Mouse (Mus musculus) layer of hippocampus, adult 2 months (tissue): ENCODE data around the gene Defa30. TPM values are rescaled to one million over a fixed set of nuclear protein-coding genes. Genes with fewer than 3 reads are reported as not detected.
"Not testable (repeated sequence)": the region's sequence is repeated elsewhere in the genome, so short reads cannot be mapped to it uniquely, and the experiment has no call there.

ENCODE experiments used
- DNase-seq, 2 experiments: peaks; one replicate each; pipeline ENCODE4 v3.0.0; 2022; ENCODE audit warnings: low spot score in 2 of 2
- H3K27ac ChIP-seq: fragments of 200-600 bp; 2 replicates; pipeline ENCODE4 v1.8.1; 2022
- H3K4me3 ChIP-seq: fragments of 200-600 bp; 2 replicates; pipeline ENCODE4 v1.8.1; 2022; ENCODE audit warnings: mild to moderate bottlenecking
- CTCF ChIP-seq: fragments of 200-600 bp; conservative IDR thresholded peaks from 2 replicates; pipeline ENCODE4 v1.8.1; 2022; ENCODE audit warnings: antibody characterized with exemption, mild to moderate bottlenecking, moderate library complexity
- long read RNA-seq, 2 experiments: library from polyadenylated mRNA; stranded (forward); transcript quantifications; one replicate each; pipeline ENCODE4 v2.0.0; 2021; ENCODE audit warnings: borderline mapping rate in 2 of 2
- total RNA-seq, 2 experiments: library from RNA; stranded (reverse); gene quantifications; 2 replicates each; pipeline ENCODE4 v1.2.3; 2021

The Defa30 gene
- not detected for total RNA-seq
- long read RNA-seq, experiment 1: 0 reads
- long read RNA-seq, experiment 2: 0 reads

DNA sequence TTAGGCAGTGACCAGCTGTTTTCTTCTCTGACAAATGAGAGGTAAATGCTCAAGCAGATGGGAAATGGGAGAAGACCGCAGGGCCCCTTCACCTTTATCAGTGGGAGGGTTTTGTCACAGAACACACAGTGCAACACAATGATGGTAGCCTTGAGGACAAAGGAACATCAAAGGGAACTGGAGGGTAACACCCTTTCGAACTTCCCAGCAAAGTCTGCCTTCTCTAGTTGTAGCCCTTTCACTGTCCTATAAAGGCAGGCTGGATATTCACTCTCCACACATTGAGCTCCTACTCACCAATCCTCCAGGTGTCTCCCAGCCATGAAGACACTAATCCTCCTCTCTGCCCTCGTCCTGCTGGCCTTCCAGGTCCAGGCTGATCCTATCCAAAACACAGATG lies at the start of gene Defa30:
TSS of gene Defa30 (plus strand) at position 301 of the 400 bp plus-strand sequence.
- not testable (repeated sequence) for H3K27ac ChIP-seq, H3K4me3 ChIP-seq, DNase-seq

DNA sequence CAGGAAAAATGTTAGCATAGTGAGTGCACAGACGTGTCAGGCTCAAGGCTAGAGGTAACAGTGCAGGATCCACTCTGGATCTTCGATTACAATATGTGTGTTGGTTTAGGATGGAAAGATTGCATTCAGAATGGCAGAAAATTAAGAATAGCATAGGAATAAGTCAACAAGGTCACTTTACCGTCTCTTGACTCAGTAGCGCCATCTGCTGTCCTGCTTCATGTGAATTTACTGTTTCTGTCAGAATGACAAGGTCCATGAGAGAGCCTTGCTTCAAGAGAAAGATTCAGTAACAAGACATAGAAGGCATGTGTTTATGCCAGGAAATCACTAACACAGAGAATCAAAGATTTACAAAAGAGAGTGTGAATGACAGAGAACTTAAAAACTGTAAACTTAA lies 41.3 kb upstream of the Defa30 start:
- H3K4me3 ChIP-seq: no peak overlapping the region
- DNase-seq: no peak
- no peak overlapping the region for H3K27ac ChIP-seq
- TF ChIP-seq CTCF: no peak

DNA sequence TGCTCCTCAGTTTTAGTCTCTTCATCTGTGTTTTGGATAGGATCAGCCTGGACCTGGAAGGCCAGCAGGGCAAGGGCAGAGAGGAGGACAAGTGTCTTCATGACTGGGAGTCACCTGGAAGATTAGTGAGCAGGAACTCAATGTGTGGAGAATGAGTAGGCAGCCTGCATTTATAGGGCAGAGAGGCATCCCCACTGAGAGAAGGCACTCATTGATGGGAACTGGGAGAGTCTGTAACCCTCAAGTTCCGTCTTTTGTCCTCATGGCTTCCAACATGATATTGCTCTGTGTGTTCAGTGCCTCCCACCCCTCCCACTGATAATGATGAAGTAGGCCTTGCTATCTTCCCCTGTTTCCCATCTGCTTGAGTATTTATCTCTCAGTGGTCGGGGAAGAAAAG lies 38.5 kb upstream of the Defa30 start, which contains the start of gene Gm14851:
TSS of gene Gm14851 (minus strand) at position 101 of the 400 bp plus-strand sequence.
- not testable (repeated sequence) for H3K4me3 ChIP-seq, DNase-seq, H3K27ac ChIP-seq

DNA sequence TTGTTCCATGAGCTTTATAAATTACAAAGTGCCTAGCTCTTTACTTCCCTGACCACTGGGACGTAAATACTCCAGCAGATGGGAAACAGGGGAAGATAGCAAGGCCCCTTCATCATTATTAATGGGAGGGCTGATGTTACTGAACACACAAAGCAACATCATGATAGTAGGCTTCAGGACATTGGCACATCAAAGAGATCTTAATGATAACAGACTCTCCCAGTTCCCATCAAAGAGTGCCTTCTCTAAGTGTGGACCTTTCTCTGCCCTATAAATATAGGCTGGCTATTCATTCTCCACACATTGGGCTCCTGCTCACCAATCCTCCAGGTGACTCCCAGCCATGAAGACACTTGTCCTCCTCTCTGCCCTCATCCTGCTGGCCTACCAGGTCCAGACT lies 27.5 kb downstream of the Defa30 start, which contains the start of gene Defa22:
TSS of gene Defa22 (plus strand) at position 301 of the 400 bp plus-strand sequence.
- H3K27ac ChIP-seq, H3K4me3 ChIP-seq, DNase-seq: not testable (repeated sequence)

Other genes with a start within 250 kb of the Defa30 start
- not detected for gene Defb33, start 242.0 kb upstream of the Defa30 start, total RNA-seq
- gene Gm15056, start 232.0 kb upstream of the Defa30 start, total RNA-seq: not detected
- gene Gm6040, start 212.6 kb upstream of the Defa30 start, total RNA-seq: not detected
- not detected for gene AY761185, start 189.9 kb upstream of the Defa30 start, total RNA-seq
- gene Defa21, start 109.1 kb upstream of the Defa30 start, total RNA-seq: not detected
- gene Defa23, start 79.6 kb upstream of the Defa30 start, total RNA-seq: not detected
- not detected for gene Defa35, start 69.6 kb upstream of the Defa30 start, total RNA-seq
- gene Defa25, start 50.2 kb upstream of the Defa30 start, total RNA-seq: not detected
- gene Gm14851, start 38.6 kb upstream of the Defa30 start, total RNA-seq: not detected
- gene Defa22, start 27.6 kb downstream of the Defa30 start, total RNA-seq: not detected
- not detected for gene Defa31, start 57.0 kb downstream of the Defa30 start, total RNA-seq
- gene Gm15293, start 66.9 kb downstream of the Defa30 start, total RNA-seq: not detected
- not detected for gene Gm15292, start 115.1 kb downstream of the Defa30 start, total RNA-seq
- gene Defa27, start 180.9 kb downstream of the Defa30 start, total RNA-seq: not detected
- not detected for gene Defa29, start 192.4 kb downstream of the Defa30 start, total RNA-seq
- gene Defa2, start 243.9 kb downstream of the Defa30 start, total RNA-seq: not detected